Mouse (Mus musculus): ENCODE data around the gene Evl.

GRCm38 (mm10) chr12:108718485-108718884 lies 164.0 kb downstream of the Evl start:
- TF ChIP-seq CTCF (IDR thresholded peaks at IDR 0.05; ENCODE audit: insufficient read depth, low read length) (no peak), POLR2A (IDR thresholded peaks at IDR 0.05; ENCODE audit: borderline replicate concordance, extremely low read depth, low read depth, low read length) (no peak)

Measured in lung, adult 2 months (tissue).